Mouse (Mus musculus) forebrain, postnatal 0 days (tissue): Measurements from ENCODE around the gene Drc7. TPM values are rescaled to one million over a fixed set of nuclear protein-coding genes. Genes with fewer than 3 reads are reported as not detected.
A peak's percentile ranks its signal among the peaks of the same experiment; 100 is the strongest.

ENCODE experiments used
- ATAC-seq: fragments of 200-750 bp; cut with Nextera tagmentation; 2 replicates; pipeline ENCODE4 v1.8.0; 2017; ENCODE audit warnings: mild to moderate bottlenecking, moderate library complexity
- DNase-seq: peaks from one replicate; pipeline ENCODE4 v3.0.0-alpha.2; 2015
- H3K27ac ChIP-seq: fragments of 300-500 bp; sonication (generic); 2 replicates; pipeline ENCODE4 v1.5.1; 2014; ENCODE audit warnings: low read depth, mild to moderate bottlenecking, antibody characterized with exemption, low read length, moderate library complexity, mixed read lengths
- H3K27me3 ChIP-seq: fragments of 300-500 bp; sonication (generic); 2 replicates; pipeline ENCODE4 v1.6.1; 2014; ENCODE audit warnings: mild to moderate bottlenecking, low read length, mixed read lengths; ENCODE audit not compliant: insufficient read depth
- H3K36me3 ChIP-seq: fragments of 300-500 bp; sonication (generic); 2 replicates; pipeline ENCODE4 v1.6.1; 2014; ENCODE audit warnings: mild to moderate bottlenecking, moderate library complexity; ENCODE audit not compliant: insufficient read depth
- H3K4me1 ChIP-seq: fragments of 300-500 bp; sonication (generic); 2 replicates; pipeline ENCODE4 v1.6.1; 2014; ENCODE audit warnings: antibody characterized with exemption; ENCODE audit not compliant: insufficient read depth
- H3K4me2 ChIP-seq: fragments of 300-500 bp; sonication (generic); 2 replicates; pipeline ENCODE4 v1.6.1; 2014; ENCODE audit warnings: low read depth, mild to moderate bottlenecking, moderate library complexity
- H3K4me3 ChIP-seq: fragments of 300-500 bp; sonication (generic); 2 replicates; pipeline ENCODE4 v1.5.1; 2014; ENCODE audit warnings: low read depth, low read length, mixed read lengths
- H3K9ac ChIP-seq: fragments of 300-500 bp; sonication (generic); 2 replicates; pipeline ENCODE4 v1.6.1; 2014; ENCODE audit warnings: mild to moderate bottlenecking
- H3K9me3 ChIP-seq: fragments of 300-500 bp; sonication (generic); 2 replicates; pipeline ENCODE4 v1.6.1; 2016; ENCODE audit warnings: low read length
- CTCF ChIP-seq: sonication (generic); IDR thresholded peaks from 2 replicates; pipeline ENCODE4 v1.5.1; 2016; ENCODE audit warnings: antibody characterized with exemption, control low read depth, low read depth
- WGBS: fragments of 180-500 bp; shearing (Covaris S2); extraction: QIAGEN DNeasy Blood & Tissue Kit; methylation state at CpG from one replicate; pipeline ENCODE4 v1.1.7; 2014; 5-methylcytosine and 5-hydroxymethylcytosine counted together
- polyA plus RNA-seq: library from polyadenylated mRNA; unstranded; fragments of >200 nt; fragmentation: Nextera tagmentation; extraction: Ambion mirVana; gene quantifications from 2 replicates; pipeline ENCODE4 v1.2.1, GENCODE M21; 2015
- total RNA-seq: library from RNA; depleted of rRNA; stranded (reverse); fragments of >200 nt; gene quantifications from 2 replicates; pipeline ENCODE4 v1.2.3, GENCODE M21; 2014; rRNA removed

Gene Drc7
- total RNA-seq (1.9 and 4.4 TPM in 2 replicates), polyA plus RNA-seq (2.1 and 3.7 TPM in 2 replicates)

DNA sequence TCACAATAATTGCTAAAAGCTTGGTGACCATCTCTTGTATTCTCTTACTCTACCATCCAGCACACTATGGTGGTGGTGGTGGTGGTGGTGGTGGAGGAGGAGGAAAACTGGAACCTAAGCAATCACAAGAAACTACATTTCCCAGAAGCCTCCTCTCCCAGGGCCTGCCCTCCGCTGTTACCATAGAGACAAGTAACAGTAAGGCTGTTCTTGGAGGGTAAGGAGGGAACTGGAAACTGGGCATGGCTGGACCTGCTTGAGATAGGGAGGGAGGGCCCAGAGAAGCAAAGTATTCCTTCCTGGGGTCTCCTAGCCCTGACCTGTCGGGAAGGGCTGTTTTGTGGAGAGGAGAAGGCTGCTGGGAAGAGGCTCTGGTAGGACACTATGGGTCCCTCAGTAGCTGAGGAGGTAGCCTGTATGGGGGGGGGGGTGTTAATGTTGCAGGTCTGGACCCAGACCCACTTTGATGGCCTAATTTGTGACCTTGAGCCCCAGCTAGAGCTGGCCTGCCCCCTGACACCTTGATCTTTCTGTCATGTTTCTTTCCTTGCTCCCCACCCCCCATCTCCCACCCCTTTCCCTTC is at the start of gene Drc7:
Gene Drc7, plus strand, starts transcription at position 177 of the 584 bp plus-strand sequence.
- no peaks in the 10 kb centered on the region for H3K4me1 ChIP-seq
- no peaks in the 10 kb centered on the region for H3K9me3 ChIP-seq
- H3K27ac ChIP-seq: no peak within 1 kb of the TSS
- peak; percentile 62 for DNase-seq
- H3K4me3 ChIP-seq: no peak within 1 kb of the TSS
- TF ChIP-seq CTCF: no peak
- no peaks in the 10 kb centered on the region for H3K27me3 ChIP-seq
- ATAC-seq: peak; percentile 95
- peak within 1 kb of the TSS; percentile 16; the same call in 1 of the 2 replicates for H3K4me2 ChIP-seq
- no peak within 1 kb of the TSS for H3K9ac ChIP-seq
- H3K36me3 ChIP-seq: no peaks in the 10 kb centered on the region
- 22% methylated on average over 2 of the region's 2 CpGs for WGBS

DNA sequence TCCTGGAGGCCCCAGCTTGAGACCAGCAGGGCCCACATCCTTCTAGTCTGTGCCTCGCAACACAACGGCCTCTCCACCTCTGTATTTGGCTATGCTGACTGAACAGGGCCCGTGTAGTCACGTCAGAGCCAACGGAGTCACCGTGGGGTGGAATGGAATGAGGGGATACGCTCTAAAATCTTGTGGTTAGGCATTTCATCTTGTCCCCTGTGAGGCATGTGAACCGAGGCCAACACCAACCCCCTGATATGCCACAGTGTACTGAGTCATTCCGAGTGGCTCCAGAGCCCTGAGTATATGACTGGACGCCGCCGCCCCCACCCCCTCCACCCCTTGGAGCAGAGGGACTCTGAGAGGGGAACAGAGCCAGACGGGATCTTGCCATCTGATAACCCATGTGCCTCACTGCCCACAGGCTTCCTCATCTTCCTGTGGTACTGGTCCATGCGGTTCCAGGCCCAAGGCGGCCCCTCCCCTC is 42.4 kb upstream of the Drc7 start:
- no peaks in the 10 kb centered on the region for H3K4me1 ChIP-seq
- ATAC-seq (no peak), DNase-seq (no peak)
- no peak for TF ChIP-seq CTCF
- H3K9me3 ChIP-seq: no peaks in the 10 kb centered on the region
- 90% methylated on average over 15 of the region's 15 CpGs for WGBS
- no peak overlapping the region for H3K4me3 ChIP-seq
- H3K9ac ChIP-seq: no peak overlapping the region
- H3K27ac ChIP-seq: no peak overlapping the region
- H3K27me3 ChIP-seq: no peaks in the 10 kb centered on the region
- peaks cover 83% of the 10 kb centered on the region for H3K36me3 ChIP-seq
- H3K4me2 ChIP-seq: no peak overlapping the region

DNA sequence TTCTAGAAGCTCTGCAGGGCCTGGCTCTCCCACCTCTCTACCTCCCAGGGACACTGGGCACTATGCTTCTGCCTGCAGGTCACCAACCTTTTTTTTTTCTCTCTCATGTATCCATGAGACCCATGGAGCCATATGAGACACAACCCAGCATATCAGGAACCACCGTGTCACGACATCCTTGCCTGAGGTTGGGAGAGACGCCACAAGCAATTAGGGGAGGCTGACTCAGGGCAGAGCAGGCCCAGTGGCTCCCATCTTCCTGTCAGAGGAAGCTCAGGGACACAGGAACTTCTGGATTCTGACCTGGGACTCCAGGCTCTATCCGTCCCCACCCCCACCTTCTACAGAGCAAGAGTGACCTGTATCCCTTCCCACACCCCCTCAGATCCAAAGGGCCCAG is 39.0 kb upstream of the Drc7 start:
- H3K9ac ChIP-seq: no peak overlapping the region
- no peaks in the 10 kb centered on the region for H3K4me1 ChIP-seq
- no peak overlapping the region for H3K27ac ChIP-seq
- 79% methylated on average over 4 of the region's 4 CpGs for WGBS
- no peaks in the 10 kb centered on the region for H3K27me3 ChIP-seq
- H3K4me3 ChIP-seq: no peak overlapping the region
- H3K4me2 ChIP-seq: no peak overlapping the region
- peaks cover 51% of the 10 kb centered on the region for H3K36me3 ChIP-seq
- H3K9me3 ChIP-seq: no peaks in the 10 kb centered on the region
- no peak for ATAC-seq
- DNase-seq: no peak
- no peak for TF ChIP-seq CTCF

DNA sequence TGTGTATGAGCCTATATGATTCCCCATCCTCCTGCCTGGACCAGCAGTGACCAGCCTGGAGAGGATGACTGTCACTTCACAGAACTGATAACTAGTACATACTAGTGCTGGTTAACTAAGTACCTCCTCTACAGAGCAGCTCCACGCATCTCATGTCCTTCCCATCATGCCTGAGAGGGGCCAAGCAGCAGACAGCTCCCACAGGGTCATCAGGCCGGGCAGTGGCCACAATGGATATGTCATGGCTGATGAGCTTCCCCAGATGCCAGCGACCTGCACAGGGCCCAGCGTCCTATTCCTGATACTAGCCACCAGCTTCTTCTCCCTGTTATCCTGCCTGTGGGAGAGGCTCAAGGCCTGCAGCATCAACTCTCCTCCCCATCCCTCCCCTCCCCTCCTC is 38.2 kb upstream of the Drc7 start:
- ATAC-seq: no peak
- no peak overlapping the region for H3K4me3 ChIP-seq
- no peak for DNase-seq
- no peak overlapping the region for H3K4me2 ChIP-seq
- WGBS: 70% methylated on average over 4 of the region's 4 CpGs
- peaks cover 42% of the 10 kb centered on the region for H3K36me3 ChIP-seq
- TF ChIP-seq CTCF: no peak
- H3K27ac ChIP-seq: no peak overlapping the region
- H3K27me3 ChIP-seq: no peaks in the 10 kb centered on the region
- no peaks in the 10 kb centered on the region for H3K4me1 ChIP-seq
- H3K9ac ChIP-seq: no peak overlapping the region
- no peaks in the 10 kb centered on the region for H3K9me3 ChIP-seq

DNA sequence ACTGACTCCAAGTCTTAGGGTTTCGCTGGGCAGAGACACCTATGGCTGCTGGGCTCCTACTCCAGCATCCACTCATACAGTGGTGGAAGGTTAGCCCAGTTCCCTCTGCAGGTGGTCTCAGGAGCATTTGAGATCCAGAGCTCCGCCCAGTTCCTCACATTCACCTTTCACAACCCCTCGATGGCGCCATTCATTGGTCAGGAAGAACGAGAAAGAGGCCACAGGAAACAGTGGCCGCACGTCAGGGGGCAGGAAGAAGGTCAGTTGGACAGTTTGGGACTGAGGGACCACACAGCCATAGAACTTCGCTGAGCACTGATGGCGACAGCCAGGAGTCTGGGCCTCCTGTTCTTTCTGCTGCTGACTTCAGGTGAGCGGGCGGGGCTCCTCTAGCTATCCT is 37.5 kb upstream of the Drc7 start, which contains the start of gene Adgrg3:
Gene Adgrg3, plus strand, starts transcription at position 242 of the 400 bp plus-strand sequence.
- H3K9me3 ChIP-seq: no peaks in the 10 kb centered on the region

DNA sequence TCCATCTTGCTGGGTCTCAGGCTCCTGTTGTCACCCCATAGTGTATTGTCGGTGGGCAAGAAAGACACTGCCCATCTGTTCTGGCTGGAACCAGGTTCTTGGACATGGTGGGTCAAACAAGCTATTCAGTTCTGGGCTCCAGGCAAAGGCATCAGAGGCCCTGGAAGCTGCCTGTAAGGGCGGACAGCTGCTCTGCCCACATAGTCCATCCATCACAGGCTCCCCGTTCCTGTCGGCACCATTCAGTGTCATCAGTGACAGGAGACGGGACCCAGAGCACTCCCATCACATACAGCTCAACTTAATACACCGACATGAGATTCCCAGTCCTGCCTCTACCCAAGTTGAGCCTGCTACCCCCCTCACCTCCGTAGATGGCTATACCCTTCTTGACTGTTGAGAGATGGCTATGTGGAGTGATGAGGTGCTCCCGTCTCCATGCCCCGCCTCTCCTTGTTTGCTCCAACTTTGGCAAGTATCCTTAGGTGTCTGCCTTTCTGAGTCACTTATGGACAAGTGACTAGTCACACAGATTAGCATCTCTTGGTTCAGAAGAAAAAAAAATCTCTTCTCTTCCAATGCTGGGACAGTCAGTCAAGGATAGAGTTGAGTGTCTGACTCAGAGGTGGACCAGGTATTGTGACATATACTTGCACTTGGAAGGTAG is 36.8 kb upstream of the Drc7 start:
- H3K36me3 ChIP-seq: peaks cover 28% of the 10 kb centered on the region
- ATAC-seq (no peak), DNase-seq (no peak)
- H3K4me1 ChIP-seq: no peaks in the 10 kb centered on the region
- no peaks in the 10 kb centered on the region for H3K27me3 ChIP-seq
- H3K4me2 ChIP-seq: no peak overlapping the region
- no peak overlapping the region for H3K27ac ChIP-seq
- H3K9me3 ChIP-seq: no peaks in the 10 kb centered on the region
- no peak for TF ChIP-seq CTCF
- H3K9ac ChIP-seq: no peak overlapping the region
- H3K4me3 ChIP-seq: no peak overlapping the region
- WGBS: 90% methylated on average over 9 of the region's 9 CpGs

More for the DNA sequence above, 37.5 kb upstream of the Drc7 start, which contains the start of gene Adgrg3:
- H3K4me3 ChIP-seq: no peak within 1 kb of the TSS
- no peak for TF ChIP-seq CTCF
- no peak within 1 kb of the TSS for H3K27ac ChIP-seq
- no peak within 1 kb of the TSS for H3K9ac ChIP-seq
- DNase-seq (no peak), ATAC-seq (no peak)
- H3K27me3 ChIP-seq: no peaks in the 10 kb centered on the region
- H3K36me3 ChIP-seq: peaks cover 35% of the 10 kb centered on the region
- no peak within 1 kb of the TSS for H3K4me2 ChIP-seq
- 85% methylated on average over 11 of the region's 11 CpGs for WGBS
- H3K4me1 ChIP-seq: no peaks in the 10 kb centered on the region

DNA sequence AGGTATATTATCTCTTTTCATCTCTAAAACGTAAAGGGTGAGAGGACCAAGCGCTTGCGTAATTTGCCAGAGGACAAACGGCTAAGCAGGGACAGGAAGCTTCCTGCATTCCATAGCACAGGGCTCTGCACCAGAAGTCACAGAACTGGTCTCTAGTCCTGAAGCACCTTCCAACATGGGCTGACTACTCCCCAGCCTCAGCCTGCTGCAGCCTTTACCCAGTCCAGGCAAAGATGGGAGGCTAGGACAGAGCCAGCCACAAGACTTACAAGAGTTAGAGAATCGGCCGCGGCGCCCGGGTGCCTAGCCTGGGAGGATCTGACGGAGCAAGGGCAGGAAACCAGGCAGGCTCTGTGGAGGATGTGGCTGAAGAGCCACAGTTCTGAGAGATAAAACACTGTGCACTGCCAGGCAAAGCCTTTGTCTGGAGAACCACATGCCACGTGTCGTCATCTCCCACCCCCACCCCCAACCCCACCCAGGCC is 34.6 kb upstream of the Drc7 start:
- Histone ChIP-seq H3K36me3 (peaks cover 7% of the 10 kb centered on the region; the same call in 1 of the 2 replicates), H3K27ac (no peak overlapping the region), H3K4me2 (no peak overlapping the region), H3K9me3 (no peaks in the 10 kb centered on the region), H3K4me1 (no peaks in the 10 kb centered on the region), H3K4me3 (no peak overlapping the region), H3K9ac (no peak overlapping the region), H3K27me3 (no peaks in the 10 kb centered on the region)
- DNase-seq (no peak), ATAC-seq (no peak)
- TF ChIP-seq CTCF: no peak
- WGBS: 73% methylated on average over 12 of the region's 12 CpGs
